Mouse (Mus musculus): Measurements from ENCODE around the gene Krcc1. TPM values are rescaled to one million over a fixed set of nuclear protein-coding genes. Genes with fewer than 3 reads are reported as not detected.
"Not testable (repeated sequence)": the region's sequence is repeated elsewhere in the genome, so short reads cannot be mapped to it uniquely, and the experiment has no call there.

The Krcc1 gene
- total and polyA plus RNA-seq, 3 experiments = 18.7 to 40.2 (median 23.6) TPM

- in situ Hi-C loops (cut with MboI; ENCODE audit: low pct_ligation_motif_present, low pct_unique_long_range_greater_than_20kb, low sequenced_read_pairs) (loop anchor here (10.0 kb wide), 1 partner anchor 96 kb away; no protein-coding TSS in a partner anchor), dilution Hi-C loops (cut with MboI; ENCODE audit: extremely low pct_ligation_motif_present, extremely low pct_unique_long_range_greater_than_20kb, low sequenced_read_pairs) (no loop called here)
- Histone ChIP-seq H3K4me2 (ENCODE audit: insufficient read depth, low read depth, poor library complexity, severe bottlenecking) (no peak overlapping the region), H3K36me3 (replicated peaks in 1 of 2; ENCODE audit: control insufficient read depth in 1 of 2, insufficient read depth in 1 of 2, low read length in 1 of 2) (no peaks in the 10 kb centered on the region), H3K27me3 (replicated peaks) (no peaks in the 10 kb centered on the region), H3K4me1 (ENCODE audit: control insufficient read depth in 1 of 2, insufficient read depth in 2 of 2) (peaks cover 13 to 16% of the 10 kb centered on the region in 2 experiments; a peak in 3 of 4 replicates), H3K9ac (ENCODE audit: insufficient read depth, low read depth) (no peak overlapping the region), H3K27ac (ENCODE audit: insufficient read depth, low read depth) (no peak overlapping the region), H3K79me2 (replicated peaks; ENCODE audit: control insufficient read depth, extremely low read depth, insufficient read depth, poor library complexity, severe bottlenecking) (no peaks in the 10 kb centered on the region), H3K4me3 (replicated peaks in 1 of 3; ENCODE audit: low read depth in 2 of 3, low read length in 2 of 3, poor library complexity in 1 of 3) (no peak overlapping the region), H3K9me3 (replicated peaks; ENCODE audit: low read length) (no peaks in the 10 kb centered on the region)
- TF ChIP-seq IRF4 (IDR thresholded peaks at IDR 0.05; ENCODE audit: low read depth, low read length) (no peak), E2F4 (IDR thresholded peaks at IDR 0.05; ENCODE audit: insufficient replicate concordance, low read depth, low read length) (no peak), SMC3 (IDR thresholded peaks at IDR 0.05; ENCODE audit: low read depth, low read length) (no peak), TCF12 (IDR thresholded peaks at IDR 0.05; ENCODE audit: low read depth, low read length) (no peak), CHD2 (IDR thresholded peaks at IDR 0.05; ENCODE audit: low read length) (no peak), USF1 (IDR thresholded peaks at IDR 0.05; ENCODE audit: low read depth, low read length) (no peak), USF2 (conservative IDR thresholded peaks at IDR 0.05; ENCODE audit: low read depth, low read length) (no peak), BHLHE40 (IDR thresholded peaks at IDR 0.05; ENCODE audit: low read depth, low read length) (no peak), UBTF (IDR thresholded peaks at IDR 0.05; ENCODE audit: low read depth, low read length) (no peak), JUND (conservative IDR thresholded peaks at IDR 0.05; ENCODE audit: low read depth, low read length) (no peak), RCOR1 (conservative IDR thresholded peaks at IDR 0.05; ENCODE audit: low read depth, low read length) (no peak), POLR2A (IDR thresholded peaks at IDR 0.05; ENCODE audit: low read depth, low read length) (no peak), MYC (IDR thresholded peaks at IDR 0.05; ENCODE audit: low read depth, low read length) (no peak), EP300 (IDR thresholded peaks at IDR 0.05; ENCODE audit: low read length) (no peak), TBP (conservative IDR thresholded peaks at IDR 0.05; ENCODE audit: low read depth, low read length) (no peak)
- no peak for DNase-seq (ENCODE audit: extremely low read depth)
These were observed 10.4 kb upstream of the Krcc1 start for GRCm38 (mm10) chr6:71261060-71261459.

- Histone ChIP-seq H3K4me3 (replicated peaks in 1 of 3; ENCODE audit: low read depth in 2 of 3, low read length in 2 of 3, poor library complexity in 1 of 3) (no peak overlapping the region), H3K9ac (ENCODE audit: insufficient read depth, low read depth) (no peak overlapping the region), H3K79me2 (replicated peaks; ENCODE audit: control insufficient read depth, extremely low read depth, insufficient read depth, poor library complexity, severe bottlenecking) (no peaks in the 10 kb centered on the region), H3K36me3 (replicated peaks in 1 of 2; ENCODE audit: control insufficient read depth in 1 of 2, insufficient read depth in 1 of 2, low read length in 1 of 2) (no peaks in the 10 kb centered on the region), H3K4me1 (ENCODE audit: control insufficient read depth in 1 of 2, insufficient read depth in 2 of 2) (peaks cover 13 to 16% of the 10 kb centered on the region in 2 experiments; a peak in 3 of 4 replicates), H3K9me3 (replicated peaks; ENCODE audit: low read length) (no peaks in the 10 kb centered on the region), H3K27me3 (replicated peaks) (no peaks in the 10 kb centered on the region), H3K27ac (ENCODE audit: insufficient read depth, low read depth) (no peak overlapping the region), H3K4me2 (ENCODE audit: insufficient read depth, low read depth, poor library complexity, severe bottlenecking) (no peak overlapping the region; the same call in 1 of the 2 replicates)
- no peak for DNase-seq (ENCODE audit: extremely low read depth)
- in situ Hi-C loops (cut with MboI; ENCODE audit: low pct_ligation_motif_present, low pct_unique_long_range_greater_than_20kb, low sequenced_read_pairs) (loop anchor here (10.0 kb wide), 1 partner anchor 97 kb away; no protein-coding TSS in a partner anchor), dilution Hi-C loops (cut with MboI; ENCODE audit: extremely low pct_ligation_motif_present, extremely low pct_unique_long_range_greater_than_20kb, low sequenced_read_pairs) (no loop called here)
- TF ChIP-seq BHLHE40 (IDR thresholded peaks at IDR 0.05; ENCODE audit: low read depth, low read length) = no peak
- TF ChIP-seq MEF2A (IDR thresholded peaks at IDR 0.05; ENCODE audit: borderline replicate concordance, low read depth, low read length) = peak; percentile 25; the same call in 1 of the 2 replicates
- no peak for TF ChIP-seq ZNF384 (IDR thresholded peaks at IDR 0.05; ENCODE audit: low read depth, low read length)
- no peak for TF ChIP-seq TCF12 (IDR thresholded peaks at IDR 0.05; ENCODE audit: low read depth, low read length)
These were observed 9.2 kb upstream of the Krcc1 start for GRCm38 (mm10) chr6:71262142-71262833.

- in situ Hi-C loops (cut with MboI; ENCODE audit: low pct_ligation_motif_present, low pct_unique_long_range_greater_than_20kb, low sequenced_read_pairs) = loop anchor here (10.0 kb wide), 1 partner anchor 103 kb away; no protein-coding TSS in a partner anchor
- DNase-seq (ENCODE audit: extremely low read depth); H3K4me3 ChIP-seq (replicated peaks in 1 of 3; ENCODE audit: low read depth in 2 of 3, low read length in 2 of 3, poor library complexity in 1 of 3); H3K27me3 ChIP-seq (replicated peaks); H3K9me3 ChIP-seq (replicated peaks; ENCODE audit: low read length); H3K27ac ChIP-seq (ENCODE audit: insufficient read depth, low read depth); H3K79me2 ChIP-seq (replicated peaks; ENCODE audit: control insufficient read depth, extremely low read depth, insufficient read depth, poor library complexity, severe bottlenecking); H3K4me2 ChIP-seq (ENCODE audit: insufficient read depth, low read depth, poor library complexity, severe bottlenecking); H3K36me3 ChIP-seq (replicated peaks in 1 of 2; ENCODE audit: control insufficient read depth in 1 of 2, insufficient read depth in 1 of 2, low read length in 1 of 2); dilution Hi-C loops (cut with MboI; ENCODE audit: extremely low pct_ligation_motif_present, extremely low pct_unique_long_range_greater_than_20kb, low sequenced_read_pairs); H3K9ac ChIP-seq (ENCODE audit: insufficient read depth, low read depth): not testable (repeated sequence)
- peaks cover 6 to 19% of the 10 kb centered on the region in 2 experiments; a peak in 3 of 4 replicates for H3K4me1 ChIP-seq (ENCODE audit: control insufficient read depth in 1 of 2, insufficient read depth in 2 of 2)
These were observed 3.9 kb upstream of the Krcc1 start for GRCm38 (mm10) chr6:71267603-71268002.

Measured in CH12.LX (cell line).